Mouse (Mus musculus) liver, embryonic 14.5 days (tissue): Measurements from ENCODE around the gene Ptbp2. TPM values are rescaled to one million over a fixed set of nuclear protein-coding genes. Genes with fewer than 3 reads are reported as not detected.
A peak's percentile ranks its signal among the peaks of the same experiment; 100 is the strongest.

Experiments
- ATAC-seq: fragments of 200-750 bp; cut with Nextera tagmentation; 2 replicates; pipeline ENCODE4 v1.8.0; 2017; ENCODE audit warnings: moderate number of reproducible peaks, mild to moderate bottlenecking, moderate library complexity; ENCODE audit not compliant: insufficient read depth
- DNase-seq, 3 experiments: peaks; one replicate each; pipeline ENCODE4 v3.0.0-alpha.2; 2012 to 2013; ENCODE audit warnings: low read depth in 3 of 3, low spot score in 3 of 3
- H3K27ac ChIP-seq: fragments of 300-500 bp; sonication (generic); 2 replicates; pipeline ENCODE4 v1.5.1; 2014; ENCODE audit warnings: moderate library complexity, mild to moderate bottlenecking, control low read depth, inconsistent platforms
- H3K27me3 ChIP-seq: fragments of 300-500 bp; sonication (generic); 2 replicates; pipeline ENCODE4 v1.6.1; 2014; ENCODE audit warnings: mild to moderate bottlenecking, low read length, moderate library complexity; ENCODE audit not compliant: control insufficient read depth, insufficient read depth
- H3K36me3 ChIP-seq: fragments of 300-500 bp; sonication (generic); replicated peaks from 2 replicates; pipeline ENCODE4 v1.6.1; 2014; ENCODE audit warnings: low read depth; ENCODE audit not compliant: control insufficient read depth, insufficient read depth
- H3K4me1 ChIP-seq, 2 experiments: fragments of 200-500 bp in 1 of 2; fragments of 300-500 bp in 1 of 2; sonication (generic) in 1 of 2; replicated peaks; 2 replicates each; pipeline ENCODE4 v1.6.1; 2012 to 2014; ENCODE audit warnings: antibody characterized with exemption in 1 of 2, inconsistent platforms in 1 of 2, low read length in 1 of 2; ENCODE audit not compliant: control insufficient read depth in 2 of 2, insufficient read depth in 2 of 2
- H3K4me2 ChIP-seq: fragments of 300-500 bp; sonication (generic); 2 replicates; pipeline ENCODE4 v1.6.1; 2014; ENCODE audit warnings: low read depth, mild to moderate bottlenecking, control low read depth, moderate library complexity
- H3K4me3 ChIP-seq, 2 experiments: fragments of 200-500 bp in 1 of 2; fragments of 300-500 bp in 1 of 2; sonication (generic) in 1 of 2; 2 replicates each; pipeline ENCODE4 v1.5.1; 2012 to 2014; ENCODE audit warnings: low read depth in 2 of 2, low read length in 2 of 2, mild to moderate bottlenecking in 2 of 2, control low read depth in 1 of 2, inconsistent platforms in 1 of 2, moderate library complexity in 1 of 2; ENCODE audit not compliant: insufficient read depth in 1 of 2
- H3K9ac ChIP-seq: fragments of 300-500 bp; sonication (generic); replicated peaks from 2 replicates; pipeline ENCODE4 v1.6.1; 2014; ENCODE audit warnings: mild to moderate bottlenecking, control low read depth, moderate library complexity
- H3K9me3 ChIP-seq: fragments of 300-500 bp; sonication (generic); 2 replicates; pipeline ENCODE4 v1.6.1; 2016; ENCODE audit warnings: low read length, mixed read lengths; ENCODE audit not compliant: control insufficient read depth
- CTCF ChIP-seq: IDR thresholded peaks from 2 replicates; pipeline ENCODE4 v1.5.1; 2016; ENCODE audit warnings: antibody characterized with exemption, low read depth, control low read depth
- EP300 ChIP-seq: IDR thresholded peaks from 2 replicates; pipeline ENCODE4 v1.6.1; 2016; ENCODE audit warnings: antibody characterized with exemption, low read depth
- WGBS: fragments of 180-500 bp; shearing (Covaris S2); extraction: QIAGEN DNeasy Blood & Tissue Kit; methylation state at CpG from one replicate; pipeline ENCODE4 v1.1.7; 2014; ENCODE audit not compliant: insufficient replicate concordance; 5-methylcytosine and 5-hydroxymethylcytosine counted together
- microRNA-seq: library from miRNA; unstranded; fragments of <30 nt; microRNA quantifications from one replicate; pipeline ENCODE4, GENCODE M21; 2016
- polyA plus RNA-seq, 2 experiments: library from polyadenylated mRNA; depleted of rRNA in 1 of 2; stranded (reverse) in 1 of 2; unstranded in 1 of 2; fragments of >200 nt; fragmentation: Nextera tagmentation in 1 of 2; extraction: Ambion mirVana in 1 of 2; gene quantifications; 2 replicates each; pipeline versions ENCODE4 v1.2.1 to v1.2.3; 2012 to 2014

Ptbp2 gene
- polyA plus RNA-seq, 2 experiments = 6.3 to 9.6 TPM

DNA sequence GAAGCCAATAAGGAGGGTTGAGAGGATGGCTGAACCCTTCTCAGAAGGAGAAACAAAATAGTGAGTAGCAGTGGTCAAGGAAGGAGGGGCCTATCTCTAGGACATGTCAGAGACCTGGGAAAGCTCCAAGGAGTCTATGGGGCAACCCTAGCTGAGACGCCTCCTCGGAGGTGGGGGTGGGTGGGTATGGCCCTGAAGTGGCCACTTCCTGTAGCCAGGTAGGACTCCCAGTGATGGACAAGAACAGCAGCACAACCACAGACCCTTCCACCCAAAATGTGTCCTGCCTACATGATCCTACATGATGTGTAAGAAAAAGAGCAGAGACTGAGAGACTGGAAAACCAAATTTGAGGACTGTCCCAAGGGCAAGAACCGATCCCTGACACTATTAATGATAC lies 72.8 kb downstream of the Ptbp2 start:
- ATAC-seq (no peak), DNase-seq (no peak)
- Histone ChIP-seq H3K36me3 (no peaks in the 10 kb centered on the region), H3K4me1 (no peaks in the 10 kb centered on the region), H3K9ac (no peak overlapping the region), H3K9me3 (no peaks in the 10 kb centered on the region), H3K27ac (no peak overlapping the region), H3K4me3 (no peak overlapping the region), H3K4me2 (no peak overlapping the region), H3K27me3 (no peaks in the 10 kb centered on the region)
- TF ChIP-seq EP300 = no peak
- no peak for TF ChIP-seq CTCF
- 72% methylated on average over 3 of the region's 3 CpGs for WGBS

DNA sequence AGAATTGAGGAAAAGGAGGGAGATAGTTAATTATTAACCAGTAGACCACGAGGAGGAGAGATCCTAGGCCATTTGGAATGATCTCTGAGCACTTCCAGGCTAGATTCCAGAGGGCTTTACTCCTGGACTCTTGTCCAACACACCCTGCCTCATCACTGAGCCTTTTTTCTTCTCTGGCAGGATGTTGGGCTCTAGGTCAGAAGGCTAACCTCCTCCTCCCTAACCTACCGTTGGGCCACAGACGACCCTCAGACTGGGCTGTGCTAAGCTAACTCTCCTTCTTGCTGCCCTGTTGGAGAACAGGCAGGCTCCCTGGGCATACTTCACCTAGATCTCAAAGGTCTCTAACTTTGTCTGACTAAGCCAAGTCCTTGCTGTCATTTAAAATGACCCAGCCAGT lies 82.8 kb downstream of the Ptbp2 start:
- no peaks in the 10 kb centered on the region for H3K9me3 ChIP-seq
- WGBS = 53% methylated on average over 3 of the region's 3 CpGs
- H3K4me2 ChIP-seq = no peak overlapping the region
- H3K27ac ChIP-seq = no peak overlapping the region
- H3K27me3 ChIP-seq = no peaks in the 10 kb centered on the region
- TF ChIP-seq EP300 (no peak), CTCF (no peak)
- DNase-seq (no peak), ATAC-seq (0 out of 2 replicates have a peak, but pooled peaks have one; percentile 11)
- H3K4me3 ChIP-seq = no peak overlapping the region
- no peaks in the 10 kb centered on the region for H3K36me3 ChIP-seq
- H3K4me1 ChIP-seq = 0 out of 4 replicates have a peak, but pooled peaks cover 0 to 3% of the 10 kb centered on the region in 2 experiments
- no peak overlapping the region for H3K9ac ChIP-seq

DNA sequence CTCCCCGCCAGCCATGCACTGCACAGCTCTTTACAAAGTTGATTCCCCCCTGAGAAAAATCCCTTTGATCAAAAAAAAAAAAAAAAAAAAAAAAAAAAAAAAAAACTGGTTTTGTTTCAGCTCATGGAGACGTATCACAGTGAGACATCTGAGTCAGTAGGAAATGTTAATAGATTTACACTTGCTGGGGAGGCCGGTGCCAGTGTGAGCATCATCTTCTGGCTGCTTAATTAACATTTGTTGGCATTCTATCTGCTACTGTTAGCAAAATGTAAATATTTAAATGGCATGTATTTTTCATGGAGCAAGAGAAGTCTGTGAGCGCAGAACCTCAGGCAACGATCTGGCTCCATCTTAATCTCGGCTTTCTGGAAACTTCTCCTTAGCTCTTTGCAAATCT lies 99.5 kb downstream of the Ptbp2 start:
- Histone ChIP-seq H3K27me3 (no peaks in the 10 kb centered on the region), H3K27ac (no peak overlapping the region), H3K36me3 (no peaks in the 10 kb centered on the region), H3K4me1 (no peaks in the 10 kb centered on the region), H3K4me3 (no peak overlapping the region), H3K4me2 (no peak overlapping the region), H3K9me3 (no peaks in the 10 kb centered on the region), H3K9ac (no peak overlapping the region)
- no peak for DNase-seq
- no peak for ATAC-seq
- 53% methylated on average over 6 of the region's 6 CpGs for WGBS
- TF ChIP-seq EP300 (no peak), CTCF (no peak)

Small RNA genes lying within 50 kb of the gene (microRNA-seq; reads per million reads assigned to microRNA genes)
- gene Gm24744 = not detected
